Mouse (Mus musculus) thymus, adult 2 months (tissue): ENCODE data around the gene Tcam1. TPM values are rescaled to one million over a fixed set of nuclear protein-coding genes. Genes with fewer than 3 reads are reported as not detected.

Experiments
- DNase-seq: peaks from one replicate; pipeline ENCODE4 v3.0.0; 2021
- H3K27ac ChIP-seq: fragments of 200-500 bp; 2 replicates; pipeline ENCODE4 v1.5.1; 2012; ENCODE audit warnings: low read length, control low read depth; ENCODE audit not compliant: control insufficient read depth, insufficient read depth
- H3K27me3 ChIP-seq: fragments of 200-500 bp; 2 replicates; pipeline ENCODE4 v1.6.1; 2012; ENCODE audit warnings: mild to moderate bottlenecking, low read length, moderate library complexity, mixed read lengths; ENCODE audit not compliant: control insufficient read depth, insufficient read depth
- H3K36me3 ChIP-seq: fragments of 200-500 bp; 2 replicates; pipeline ENCODE4 v1.6.1; 2012; ENCODE audit warnings: mild to moderate bottlenecking, low read length, moderate library complexity; ENCODE audit not compliant: control insufficient read depth, insufficient read depth
- H3K4me1 ChIP-seq: fragments of 200-500 bp; replicated peaks from 2 replicates; pipeline ENCODE4 v1.6.1; 2012; ENCODE audit warnings: low read length; ENCODE audit not compliant: control insufficient read depth, insufficient read depth
- H3K4me3 ChIP-seq: fragments of 200-500 bp; 2 replicates; pipeline ENCODE4 v1.5.1; 2012; ENCODE audit warnings: mild to moderate bottlenecking, low read length, control low read depth, moderate library complexity; ENCODE audit not compliant: control insufficient read depth, insufficient read depth
- CTCF ChIP-seq: fragments of 200-500 bp; IDR thresholded peaks from 2 replicates; pipeline ENCODE4 v1.5.1; 2012; ENCODE audit warnings: mild to moderate bottlenecking, control low read depth, low read length, moderate library complexity, borderline replicate concordance; ENCODE audit not compliant: control insufficient read depth, poor library complexity, insufficient read depth; ENCODE audit errors: extremely low read depth
- POLR2A ChIP-seq: fragments of 200-500 bp; IDR thresholded peaks from 2 replicates; pipeline ENCODE4 v1.6.1; 2012; ENCODE audit warnings: mild to moderate bottlenecking, low read length, control low read depth, moderate library complexity; ENCODE audit not compliant: control insufficient read depth, poor library complexity, insufficient read depth; ENCODE audit errors: extremely low read depth
- WGBS: fragments of 180-500 bp; shearing (Covaris S2); methylation state at CpG from one replicate; pipeline ENCODE4 v1.1.7; 2018; 5-methylcytosine and 5-hydroxymethylcytosine counted together
- polyA plus RNA-seq: library from polyadenylated mRNA; depleted of rRNA; stranded (reverse); fragments of >200 nt; gene quantifications from 2 replicates; pipeline ENCODE4 v1.2.3, GENCODE M21; 2012

Gene Tcam1
- polyA plus RNA-seq, 1 experiment: 0.47 TPM

- DNase-seq: no peak
These were observed 7.7 kb downstream of the Tcam1 start for GRCm38 (mm10) chr11:106284126-106284525.

DNA sequence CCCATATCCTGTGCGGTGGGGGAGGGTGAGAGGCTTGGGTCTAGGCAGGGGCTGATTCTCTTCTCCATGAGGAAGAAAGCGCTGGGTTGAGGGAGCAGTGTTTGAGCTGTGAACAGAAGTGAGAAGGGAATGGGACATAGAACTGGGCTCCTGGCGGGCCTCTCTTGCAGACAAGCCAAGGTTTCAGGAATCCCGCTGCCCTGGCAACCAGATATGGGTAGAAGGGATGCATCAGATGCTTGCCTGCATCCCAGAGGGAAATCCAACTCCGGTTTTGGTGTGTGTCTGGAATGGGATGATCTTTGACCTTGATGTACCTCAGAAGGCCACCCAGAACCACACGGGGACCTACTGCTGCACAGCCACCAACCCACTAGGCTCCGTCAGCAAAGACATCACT, 9.7 kb downstream of the Tcam1 start:
- TF ChIP-seq CTCF (no peak), POLR2A (no peak)
- no peaks in the 10 kb centered on the region for H3K36me3 ChIP-seq

More at GRCm38 (mm10) chr11:106284126-106284525, 7.7 kb downstream of the Tcam1 start:
- Histone ChIP-seq H3K27me3 (no peaks in the 10 kb centered on the region), H3K36me3 (no peaks in the 10 kb centered on the region), H3K27ac (no peak overlapping the region), H3K4me1 (no peaks in the 10 kb centered on the region), H3K4me3 (no peak overlapping the region)
- WGBS: 87% methylated on average over 8 of the region's 8 CpGs
- no peak for TF ChIP-seq CTCF
- TF ChIP-seq POLR2A: no peak

DNA sequence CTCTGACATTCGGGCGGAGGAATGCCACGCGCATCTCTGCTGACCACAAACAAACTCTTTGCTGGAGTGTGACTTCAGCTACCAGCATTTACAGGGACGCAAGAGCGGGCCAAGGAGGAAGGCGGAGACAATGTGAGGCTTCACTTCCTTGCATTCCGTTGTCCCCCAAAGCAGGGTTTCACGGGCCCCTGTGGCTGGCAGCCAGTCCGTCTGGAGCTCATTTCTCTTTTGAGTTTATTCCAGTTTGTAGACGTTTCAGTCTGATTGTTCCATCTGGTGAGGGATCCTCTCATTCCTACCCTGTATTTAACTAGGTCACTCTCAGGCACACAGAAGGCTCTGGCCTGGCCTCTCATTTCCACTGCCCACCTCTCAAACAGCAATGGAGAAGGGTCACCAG, 10.5 kb downstream of the Tcam1 start:
- Histone ChIP-seq H3K36me3 (no peaks in the 10 kb centered on the region), H3K4me1 (no peaks in the 10 kb centered on the region), H3K27ac (no peak overlapping the region), H3K4me3 (no peak overlapping the region), H3K27me3 (no peaks in the 10 kb centered on the region)
- TF ChIP-seq POLR2A: no peak
- TF ChIP-seq CTCF: no peak
- no peak for DNase-seq
- 88% methylated on average over 11 of the region's 11 CpGs for WGBS

More for the DNA sequence above, 9.7 kb downstream of the Tcam1 start:
- Histone ChIP-seq H3K27ac (no peak overlapping the region), H3K27me3 (no peaks in the 10 kb centered on the region), H3K4me1 (no peaks in the 10 kb centered on the region), H3K4me3 (no peak overlapping the region)
- no peak for DNase-seq
- 91% methylated on average over 7 of the region's 7 CpGs for WGBS

DNA sequence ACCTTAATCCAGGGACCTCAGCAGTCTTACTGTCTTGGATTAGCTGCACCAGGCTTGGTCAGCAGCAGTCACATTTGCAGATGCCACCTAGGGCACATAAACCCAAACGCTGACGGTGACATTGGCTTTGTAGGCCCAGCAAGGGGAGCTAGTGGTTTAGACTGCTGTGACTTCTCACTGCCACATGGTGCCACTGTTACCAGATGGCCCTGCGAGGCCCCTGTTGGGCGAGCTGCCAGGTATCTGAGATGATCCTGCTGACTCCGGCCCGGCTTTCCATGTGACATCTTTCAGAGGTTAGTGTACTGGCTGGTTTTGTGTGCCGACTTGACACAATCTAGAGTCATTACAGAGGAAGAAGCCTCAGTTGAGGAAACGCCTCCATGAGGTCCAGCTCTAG, 12.9 kb downstream of the Tcam1 start:
- 68% methylated on average over 8 of the region's 8 CpGs for WGBS
- no peaks in the 10 kb centered on the region for H3K4me1 ChIP-seq
- no peaks in the 10 kb centered on the region for H3K27me3 ChIP-seq
- DNase-seq: peak; percentile 30
- no peak overlapping the region for H3K4me3 ChIP-seq
- no peaks in the 10 kb centered on the region for H3K36me3 ChIP-seq
- no peak overlapping the region for H3K27ac ChIP-seq
- TF ChIP-seq POLR2A: no peak
- TF ChIP-seq CTCF: 0 out of 2 replicates have a peak, but pooled peaks have one; percentile 18

DNA sequence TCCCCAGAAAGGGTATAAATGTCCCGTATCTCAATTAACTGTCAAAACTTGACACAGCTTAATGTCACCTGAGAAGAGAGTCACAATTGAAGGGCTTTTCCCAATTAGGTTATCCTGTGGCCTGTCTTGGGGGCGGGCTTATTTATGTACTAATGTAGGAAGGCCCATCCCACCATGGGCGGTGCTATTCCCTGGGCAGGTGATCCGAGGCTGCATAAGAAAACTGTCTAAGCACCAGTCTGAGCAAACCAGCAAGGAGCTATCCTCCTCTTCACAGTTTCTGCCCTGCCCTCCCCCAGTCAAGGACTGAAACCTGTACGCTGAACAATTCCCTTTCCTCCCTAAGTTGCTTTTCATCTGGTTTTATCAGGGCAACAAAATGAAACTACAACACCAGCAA, 13.9 kb downstream of the Tcam1 start:
- TF ChIP-seq POLR2A (no peak), CTCF (no peak)
- Histone ChIP-seq H3K27ac (no peak overlapping the region), H3K4me1 (no peaks in the 10 kb centered on the region), H3K4me3 (no peak overlapping the region), H3K36me3 (no peaks in the 10 kb centered on the region), H3K27me3 (no peaks in the 10 kb centered on the region)
- 90% methylated on average over 5 of the region's 5 CpGs for WGBS
- DNase-seq: no peak

DNA sequence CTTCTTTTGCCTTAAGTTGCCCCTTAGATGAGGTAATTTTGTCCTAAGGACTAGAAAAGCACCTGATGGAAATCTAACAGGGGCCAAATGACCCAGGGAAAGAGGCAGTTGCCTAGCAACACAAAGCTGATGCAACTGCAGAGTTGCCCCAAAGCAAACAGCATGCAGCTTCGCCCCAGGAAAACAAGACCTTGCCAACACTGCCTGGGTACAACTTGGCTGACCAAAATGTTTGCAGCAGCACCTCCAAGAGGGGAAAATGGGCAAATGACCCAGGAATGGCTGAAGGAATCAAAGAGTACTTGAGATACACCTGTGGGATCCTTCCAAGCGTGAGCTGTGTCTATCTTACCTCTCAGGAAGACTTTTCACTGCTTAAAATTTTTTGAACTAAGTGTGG, 15.4 kb downstream of the Tcam1 start:
- H3K4me1 ChIP-seq: no peaks in the 10 kb centered on the region
- TF ChIP-seq POLR2A: no peak
- TF ChIP-seq CTCF: no peak
- H3K27me3 ChIP-seq: no peaks in the 10 kb centered on the region
- no peaks in the 10 kb centered on the region for H3K36me3 ChIP-seq
- no peak for DNase-seq
- H3K4me3 ChIP-seq: no peak overlapping the region
- 97% methylated on average over 2 of the region's 2 CpGs for WGBS
- H3K27ac ChIP-seq: no peak overlapping the region

- H3K27ac ChIP-seq: no peak within 1 kb of the TSS
- TF ChIP-seq POLR2A (no peak), CTCF (no peak)
- 91% methylated on average over 9 of the region's 9 CpGs for WGBS
- H3K4me1 ChIP-seq: peaks cover 9% of the 10 kb centered on the region
- H3K27me3 ChIP-seq: no peaks in the 10 kb centered on the region
- no peaks in the 10 kb centered on the region for H3K36me3 ChIP-seq
- no peak for DNase-seq
- H3K4me3 ChIP-seq: no peak within 1 kb of the TSS
These were observed 25.3 kb downstream of the Tcam1 start, which contains the start of gene Gh for GRCm38 (mm10) chr11:106301765-106302164. TSS of gene Gh (minus strand) at chr11:106301865.
